Mouse (Mus musculus) c-Kit-positive CD71-positive TER-119-positive erythroid progenitor cells, embryonic 14.5 days (primary cell): Measurements from ENCODE around the gene Retreg1.

Experiments used
- DNase-seq: peaks from one replicate; pipeline ENCODE4 v3.0.0-alpha.2; 2013; ENCODE audit warnings: low spot score

The Retreg1 gene

DNA sequence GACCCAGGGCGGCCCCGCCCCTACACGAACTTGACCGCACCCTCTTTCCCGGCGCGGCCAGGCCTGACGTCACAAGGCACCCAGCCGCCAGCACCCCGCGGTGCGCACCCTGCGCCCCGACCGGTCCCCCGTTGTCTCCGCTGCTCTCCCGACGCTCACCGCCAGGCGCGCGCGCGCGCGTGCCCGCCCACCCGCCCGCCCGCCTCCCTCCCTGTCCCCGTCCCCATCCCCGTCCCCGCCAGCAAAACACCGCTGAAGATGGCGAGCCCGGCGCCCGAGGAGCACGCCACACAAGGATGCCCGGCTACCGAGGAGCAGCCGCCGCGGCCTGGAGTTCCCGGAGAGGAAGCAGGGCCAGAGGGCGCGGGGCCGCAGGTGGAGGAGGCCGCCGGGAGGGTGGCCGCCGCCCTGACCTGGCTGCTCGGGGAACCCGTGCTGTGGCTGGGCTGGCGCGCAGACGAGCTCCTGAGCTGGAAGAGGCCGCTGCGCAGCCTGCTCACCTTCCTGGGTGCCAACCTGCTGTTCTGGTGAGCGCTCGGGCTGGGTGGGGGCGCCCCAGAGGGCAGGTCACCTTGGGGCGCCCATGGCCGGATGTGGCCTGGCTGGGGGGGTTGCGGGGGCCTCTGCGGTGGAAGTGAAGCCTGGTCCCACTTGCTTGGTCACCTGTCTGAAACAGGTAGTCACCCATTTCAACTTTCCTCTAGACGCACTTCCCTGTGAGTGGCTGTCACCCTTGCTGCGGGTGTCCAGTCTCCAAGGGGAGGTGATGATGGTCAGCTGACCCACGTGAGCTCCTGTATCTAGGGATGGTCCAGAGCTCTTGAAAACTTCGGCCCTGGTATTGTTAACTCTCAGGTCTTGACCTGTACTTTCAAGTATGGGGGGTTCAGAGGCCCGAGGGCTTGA lies at the start of gene Retreg1:
TSS of gene Retreg1 (plus strand) at position 95 of the 906 bp plus-strand sequence.
- peak; percentile 21 for DNase-seq

DNA sequence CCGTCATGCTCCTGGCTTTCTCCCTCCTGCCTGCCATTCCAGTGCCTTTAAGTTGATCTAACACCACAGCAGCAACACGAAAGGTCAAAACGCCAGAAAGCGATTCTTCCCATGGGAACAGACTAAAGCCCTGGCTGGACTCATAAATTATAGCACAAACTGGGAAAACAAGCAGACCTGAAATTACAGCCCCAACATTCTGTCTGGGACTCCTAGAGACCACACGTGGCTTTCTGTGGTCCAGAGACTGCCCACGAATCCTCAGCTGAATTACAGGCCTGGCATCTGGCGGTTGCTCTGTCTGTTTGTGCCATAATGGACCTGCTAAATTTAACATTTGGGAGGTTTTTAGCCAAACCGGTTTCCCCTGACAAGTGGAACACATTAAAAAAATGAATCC lies 48.9 kb upstream of the Retreg1 start:
- DNase-seq, result no peak

DNA sequence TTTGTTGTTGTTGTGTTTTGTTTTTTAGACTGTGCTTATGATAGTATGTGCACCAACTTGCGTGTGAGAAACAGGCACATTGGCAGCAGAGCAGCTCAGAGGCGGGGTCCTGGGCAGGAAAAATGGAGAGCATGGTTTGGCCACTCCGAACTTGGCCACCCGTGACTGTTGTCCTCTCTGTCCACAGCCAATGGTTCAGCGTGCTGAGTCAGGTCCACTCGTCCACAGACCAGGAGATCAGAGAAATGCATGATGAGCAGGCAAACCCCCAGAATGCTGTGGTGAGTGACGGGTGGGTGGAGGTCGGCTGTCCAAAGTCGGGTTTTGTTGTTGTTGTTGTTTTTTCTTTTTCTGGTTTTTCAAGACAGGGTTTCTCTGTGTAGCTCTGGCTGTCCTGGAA lies 47.5 kb upstream of the Retreg1 start:
- no peak for DNase-seq

GRCm38 (mm10) chr15:25796353-25796752 lies 46.6 kb upstream of the Retreg1 start:
- DNase-seq, result peak; percentile 23

- DNase-seq, result no peak
Observed at GRCm38 (mm10) chr15:25797179-25797578, 45.8 kb upstream of the Retreg1 start.

DNA sequence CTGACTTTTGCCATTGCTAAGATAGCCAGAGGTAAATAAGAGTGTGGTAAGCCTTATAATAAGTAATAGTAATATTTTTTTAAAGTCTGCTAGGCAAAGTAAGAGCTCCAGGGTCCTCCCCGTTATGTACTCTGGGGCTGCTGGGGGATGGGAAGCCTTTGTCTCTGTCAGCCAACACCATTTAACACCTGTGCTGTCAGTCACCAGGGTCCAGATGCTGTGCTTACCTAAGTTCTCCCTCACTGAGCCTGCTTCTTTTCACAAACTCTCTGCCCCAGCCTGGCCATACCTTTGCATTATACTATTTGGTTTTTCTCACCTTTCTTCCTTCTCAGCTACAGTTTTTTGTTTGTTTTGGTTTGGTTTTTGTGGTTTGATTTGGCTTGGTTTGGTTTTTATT lies 45.1 kb upstream of the Retreg1 start:
- no peak for DNase-seq

GRCm38 (mm10) chr15:25801726-25802125 lies 41.3 kb upstream of the Retreg1 start:
- no peak for DNase-seq

GRCm38 (mm10) chr15:25802194-25802593 lies 40.8 kb upstream of the Retreg1 start:
- no peak for DNase-seq

DNA sequence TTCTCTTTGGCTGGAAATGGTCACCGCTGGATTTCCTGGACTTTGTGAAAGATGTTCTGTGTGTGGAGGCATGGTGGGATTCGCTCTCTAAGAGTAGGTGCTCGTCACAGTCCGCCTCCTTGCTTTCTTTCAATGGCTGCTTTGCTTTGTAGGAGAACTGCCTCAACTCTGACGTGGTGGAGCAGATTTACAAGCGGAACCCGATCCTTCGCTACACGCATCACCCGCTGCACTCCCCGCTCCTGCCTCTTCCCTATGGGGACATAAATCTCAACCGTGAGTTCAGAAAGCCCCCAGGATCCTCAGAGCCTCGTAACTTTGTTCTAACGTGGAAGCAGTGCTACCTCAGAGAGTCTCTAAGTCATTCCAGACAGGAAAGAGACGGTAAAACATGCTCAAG lies 39.9 kb upstream of the Retreg1 start:
- no peak for DNase-seq

DNA sequence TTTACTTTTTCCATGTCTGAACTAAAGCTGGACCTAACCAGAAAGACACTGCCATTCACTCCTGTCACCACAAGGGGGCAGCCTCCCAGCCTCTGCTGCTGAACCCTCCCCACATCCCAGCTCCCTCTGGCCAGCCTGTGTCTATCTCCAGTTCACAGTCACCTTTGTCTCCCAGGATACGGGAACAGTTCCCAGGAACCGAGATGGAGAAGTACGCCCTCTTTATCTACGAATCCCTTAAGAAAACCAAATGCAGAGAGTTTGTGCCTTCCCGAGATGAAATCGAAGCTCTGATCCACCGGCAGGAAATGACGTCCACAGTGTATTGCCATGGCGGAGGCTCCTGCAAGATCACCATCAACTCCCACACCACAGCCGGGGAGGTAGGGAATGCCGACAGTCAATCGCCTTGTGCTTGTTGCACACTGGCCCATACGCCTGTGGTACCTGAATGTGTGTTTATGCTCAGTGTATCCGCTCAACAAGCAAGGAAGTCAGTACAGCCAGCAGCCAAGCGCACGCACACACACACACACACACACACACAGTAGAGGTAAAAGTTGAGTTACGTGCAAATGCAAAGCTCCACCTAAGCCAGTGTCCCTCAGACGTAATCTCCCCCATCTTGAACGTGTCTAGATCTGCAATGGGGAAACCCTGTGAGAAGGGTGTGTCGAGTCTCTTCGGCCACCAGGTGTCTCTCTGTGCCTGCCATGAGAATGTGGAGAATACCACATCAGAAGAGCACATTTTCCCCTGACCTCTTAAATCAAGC lies 37.5 kb upstream of the Retreg1 start:
- peak; percentile 17 for DNase-seq

GRCm38 (mm10) chr15:25806363-25806762 lies 36.6 kb upstream of the Retreg1 start:
- DNase-seq, result no peak

DNA sequence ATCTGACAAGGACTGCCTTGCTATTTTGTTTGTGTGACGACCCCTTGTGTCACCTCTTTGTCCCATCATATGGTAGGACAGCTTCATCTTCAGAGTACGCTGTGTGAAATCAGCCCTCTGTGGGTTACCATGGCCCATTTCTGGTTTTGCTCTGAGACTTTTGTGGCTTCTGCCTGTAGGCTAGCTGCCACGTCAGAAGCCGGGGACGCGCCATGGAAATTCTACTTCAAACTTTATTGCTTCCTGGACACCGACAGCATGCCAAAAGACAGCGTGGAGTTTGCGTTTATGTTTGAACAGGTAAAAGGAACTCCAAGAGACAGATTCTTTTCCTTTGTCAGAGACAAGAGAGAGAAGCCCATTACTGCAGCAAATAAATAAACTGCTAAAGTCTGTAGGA lies 36.1 kb upstream of the Retreg1 start:
- DNase-seq, result no peak

DNA sequence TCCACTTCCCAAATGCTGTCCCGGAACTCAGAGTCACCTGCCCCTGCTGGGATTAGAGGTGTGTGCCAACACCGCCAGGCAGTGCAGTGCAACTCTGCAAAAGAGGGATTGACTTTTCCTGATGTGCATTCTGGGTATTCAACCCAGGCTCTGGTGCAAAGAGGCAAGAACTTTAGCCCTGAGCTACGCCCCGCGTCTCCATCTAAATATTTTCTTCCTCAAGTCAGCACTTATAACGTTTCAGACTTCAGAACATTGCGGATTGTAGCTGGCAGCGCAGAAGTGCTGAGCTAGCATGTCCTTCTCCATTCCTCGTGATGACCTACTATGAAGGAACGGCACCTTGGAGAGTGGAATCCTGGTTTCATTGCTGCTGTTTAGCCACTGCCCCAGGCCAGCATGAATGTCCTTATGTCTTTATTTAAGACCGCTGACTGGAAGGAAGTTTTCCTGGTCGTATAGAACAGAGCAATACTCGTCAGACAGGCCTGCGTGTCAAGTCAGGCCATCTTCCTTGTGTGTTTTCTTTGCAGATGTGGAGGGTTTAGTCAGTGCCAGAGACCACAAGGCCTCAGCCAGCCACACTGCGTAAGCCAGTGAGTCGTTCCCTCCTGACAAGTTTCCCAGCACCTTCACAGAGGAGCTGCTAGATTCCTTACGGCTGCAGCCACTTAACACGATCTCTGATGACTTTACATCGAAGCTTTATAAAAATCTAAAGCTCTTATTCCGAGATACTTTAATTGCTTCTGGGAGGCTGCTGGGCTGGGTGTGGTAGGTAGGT lies 34.1 kb upstream of the Retreg1 start:
- no peak for DNase-seq

DNA sequence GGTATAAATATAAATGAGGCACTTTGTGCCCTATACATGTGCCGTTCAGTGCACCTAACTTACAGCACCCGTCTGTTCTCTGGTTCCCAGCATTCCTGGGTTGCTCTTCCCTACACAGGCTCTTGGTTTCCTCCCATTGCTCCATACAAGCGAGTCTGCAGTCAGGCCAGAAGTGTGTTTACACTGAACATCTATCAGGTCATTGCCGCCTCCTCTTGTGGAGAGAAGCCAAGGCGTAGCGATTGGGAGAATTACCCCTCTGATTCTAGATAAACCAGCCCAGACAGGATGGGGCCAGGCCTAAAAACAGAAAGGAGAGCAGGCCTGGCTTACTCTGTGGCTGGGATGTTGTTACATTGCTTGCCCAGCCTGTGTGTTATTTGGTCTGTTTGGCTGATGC lies 33.3 kb upstream of the Retreg1 start:
- no peak for DNase-seq

- DNase-seq, result no peak
Observed at GRCm38 (mm10) chr15:25811834-25812250, 31.1 kb upstream of the Retreg1 start.

- DNase-seq, result no peak
Observed at GRCm38 (mm10) chr15:25812479-25812878, 30.5 kb upstream of the Retreg1 start.

- no peak for DNase-seq
Observed at GRCm38 (mm10) chr15:25814535-25814934, 28.4 kb upstream of the Retreg1 start.

DNA sequence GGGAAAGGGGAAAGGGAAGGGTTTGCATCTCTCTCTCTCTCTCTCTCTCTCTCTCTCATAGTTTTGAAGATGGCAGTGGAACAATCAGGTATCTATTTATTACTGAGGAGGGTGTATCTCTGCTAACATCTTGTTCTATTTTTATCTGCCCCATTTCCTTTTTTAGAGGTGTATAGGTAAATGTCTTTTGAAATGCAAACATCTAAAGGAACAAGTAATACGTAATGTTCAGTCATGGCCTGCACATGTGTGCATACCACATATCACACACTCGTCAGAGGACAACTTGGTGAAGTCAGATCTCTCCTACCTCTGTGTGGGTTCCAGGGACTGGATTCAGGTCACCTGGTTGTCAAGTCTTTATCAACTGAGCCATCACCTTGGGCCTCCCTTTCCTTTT lies 25.8 kb upstream of the Retreg1 start:
- DNase-seq, result no peak

DNA sequence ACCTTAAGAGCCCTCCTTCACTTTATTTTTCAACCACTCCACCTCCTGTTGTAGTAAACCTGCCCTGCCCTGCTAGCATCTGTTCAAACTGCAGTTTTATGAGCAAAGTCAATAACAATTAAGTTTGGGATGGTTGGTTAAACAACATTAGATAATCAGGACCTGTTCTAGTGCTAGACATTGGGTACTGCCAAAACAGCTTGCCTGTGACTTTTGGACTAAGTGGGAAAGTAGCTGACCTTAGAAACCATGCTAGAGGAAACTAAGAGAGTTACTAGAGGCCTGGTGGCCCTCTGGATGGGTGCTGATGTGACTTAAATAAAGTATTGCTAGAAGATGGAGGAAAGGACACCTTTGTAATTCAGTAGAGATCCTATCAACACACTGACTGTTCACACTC lies 21.0 kb upstream of the Retreg1 start:
- no peak for DNase-seq

DNA sequence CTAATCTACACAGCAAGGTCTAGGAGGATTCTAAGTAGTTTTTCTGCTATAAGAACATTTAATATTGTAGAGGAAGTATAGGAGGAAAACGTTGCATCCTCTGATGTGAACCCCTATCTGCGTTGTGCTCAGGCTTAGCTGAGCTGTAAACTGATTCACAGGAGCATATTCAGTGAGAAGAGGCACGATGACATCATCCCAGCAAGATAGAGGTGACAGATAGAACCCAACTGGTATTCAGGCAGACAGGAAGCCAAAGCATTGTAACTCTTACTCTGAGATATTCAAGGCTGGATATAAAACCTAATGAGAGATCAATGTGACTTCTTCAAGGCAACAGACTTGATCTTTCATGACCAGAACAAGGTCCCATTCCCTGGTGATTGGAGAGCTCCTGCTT lies 20.3 kb upstream of the Retreg1 start:
- no peak for DNase-seq

DNA sequence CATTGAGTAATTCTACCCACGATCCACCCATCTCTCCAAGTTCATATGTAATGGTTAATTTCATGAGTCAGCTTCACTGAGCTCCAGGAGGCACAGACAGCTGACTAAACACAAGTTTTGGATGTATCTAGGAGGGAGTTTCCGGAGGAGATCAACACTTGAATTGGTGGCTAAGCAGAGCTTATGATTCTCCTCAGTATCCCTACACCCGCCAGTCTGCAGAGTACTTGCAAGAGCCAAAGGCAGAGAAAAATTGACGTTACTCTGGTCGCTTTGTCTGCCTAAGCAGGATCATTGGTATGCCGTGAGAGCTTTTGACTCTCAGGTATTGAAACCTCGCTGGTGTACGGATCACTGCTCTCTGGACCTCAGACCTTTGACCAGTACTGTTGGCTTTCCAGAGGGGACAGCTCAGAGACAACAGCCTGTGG lies 16.4 kb upstream of the Retreg1 start:
- DNase-seq, result no peak

DNA sequence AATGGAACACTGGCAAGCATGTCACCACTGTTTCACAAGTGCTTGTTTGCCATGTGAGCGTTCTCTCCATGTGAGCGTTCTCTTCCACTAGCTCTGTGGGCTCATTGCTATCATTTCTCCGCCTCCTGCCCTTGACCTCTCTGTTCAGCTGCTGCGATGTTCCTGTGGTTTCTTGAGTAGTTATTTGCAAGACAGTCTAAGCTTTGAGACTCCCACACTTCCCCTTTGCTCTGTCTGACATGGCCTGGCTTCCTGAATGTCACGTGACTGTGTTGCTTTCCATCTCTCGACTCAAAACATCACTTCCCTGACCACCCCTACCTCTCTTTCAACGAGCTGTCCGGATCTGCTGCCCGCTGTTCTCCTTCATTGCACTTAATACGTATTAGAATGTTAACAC lies 14.5 kb upstream of the Retreg1 start:
- no peak for DNase-seq
